Mouse (Mus musculus) myocyte (in vitro differentiated cells): ENCODE results near the gene Defb25.

Experiments used
- E2F4 ChIP-seq: IDR thresholded peaks from one replicate; pipeline ENCODE4 v1.6.1; 2011; ENCODE audit warnings: mild to moderate bottlenecking, control low read depth, moderate library complexity; ENCODE audit not compliant: insufficient read depth
- POLR2A ChIP-seq: IDR thresholded peaks from one replicate; pipeline ENCODE4 v1.6.1; 2011; ENCODE audit warnings: low read depth, mild to moderate bottlenecking, control low read depth, moderate library complexity; ENCODE audit not compliant: insufficient read length

GRCm38 (mm10) chr2:152624566-152624965, 1.7 kb upstream of the Defb25 start:
- TF ChIP-seq E2F4, result no peak
- no peak for TF ChIP-seq POLR2A
